Mouse (Mus musculus) forebrain, embryonic 11.5 days (tissue): ENCODE measurements at regions not wholly inside any gene's neighbourhood (a gene's known extent, or its start where the extent isn't known, plus 50 kb on each side); places are given as distances from the start of the nearest gene placed in this dataset.

Experiments
- ATAC-seq: fragments of 200-750 bp; cut with Nextera tagmentation; replicated peaks from 2 replicates; pipeline ENCODE4 v1.8.0; 2017; ENCODE audit warnings: moderate TSS enrichment; ENCODE audit not compliant: low FRiP score
- DNase-seq: peaks from one replicate; pipeline ENCODE4 v3.0.0-alpha.2; 2017; ENCODE audit warnings: low spot score
- H3K27ac ChIP-seq: fragments of 300-500 bp; sonication (generic); 2 replicates; pipeline ENCODE4 v1.5.1; 2014; ENCODE audit warnings: low read depth, low read length
- H3K27me3 ChIP-seq: fragments of 300-500 bp; sonication (generic); 2 replicates; pipeline ENCODE4 v1.6.1; 2014; ENCODE audit warnings: mild to moderate bottlenecking, low read length, mixed read lengths; ENCODE audit not compliant: control insufficient read depth, insufficient read depth
- H3K36me3 ChIP-seq: fragments of 300-500 bp; sonication (generic); 2 replicates; pipeline ENCODE4 v1.6.1; 2014; ENCODE audit warnings: mild to moderate bottlenecking, low read length, moderate library complexity, mixed read lengths; ENCODE audit not compliant: control insufficient read depth, insufficient read depth
- H3K4me1 ChIP-seq: fragments of 300-500 bp; sonication (generic); replicated peaks from 2 replicates; pipeline ENCODE4 v1.6.1; 2014; ENCODE audit warnings: low read length, mixed read lengths; ENCODE audit not compliant: control insufficient read depth, insufficient read depth
- H3K4me2 ChIP-seq: fragments of 300-500 bp; sonication (generic); 2 replicates; pipeline ENCODE4 v1.6.1; 2014; ENCODE audit warnings: low read depth, mild to moderate bottlenecking, low read length, moderate library complexity, mixed read lengths; ENCODE audit not compliant: severe bottlenecking
- H3K4me3 ChIP-seq: fragments of 300-500 bp; sonication (generic); 2 replicates; pipeline ENCODE4 v1.5.1; 2014; ENCODE audit warnings: low read depth, low read length
- H3K9ac ChIP-seq: fragments of 300-500 bp; sonication (generic); 2 replicates; pipeline ENCODE4 v1.6.1; 2014; ENCODE audit warnings: low read length
- H3K9me3 ChIP-seq: fragments of 300-500 bp; sonication (generic); 2 replicates; pipeline ENCODE4 v1.6.1; 2016; ENCODE audit warnings: low read length, mixed read lengths; ENCODE audit not compliant: control insufficient read depth
- WGBS: fragments of 180-500 bp; shearing (Covaris S2); extraction: QIAGEN DNeasy Blood & Tissue Kit; methylation state at CpG from one replicate; pipeline ENCODE4 v1.1.7; 2014; 5-methylcytosine and 5-hydroxymethylcytosine counted together

DNA sequence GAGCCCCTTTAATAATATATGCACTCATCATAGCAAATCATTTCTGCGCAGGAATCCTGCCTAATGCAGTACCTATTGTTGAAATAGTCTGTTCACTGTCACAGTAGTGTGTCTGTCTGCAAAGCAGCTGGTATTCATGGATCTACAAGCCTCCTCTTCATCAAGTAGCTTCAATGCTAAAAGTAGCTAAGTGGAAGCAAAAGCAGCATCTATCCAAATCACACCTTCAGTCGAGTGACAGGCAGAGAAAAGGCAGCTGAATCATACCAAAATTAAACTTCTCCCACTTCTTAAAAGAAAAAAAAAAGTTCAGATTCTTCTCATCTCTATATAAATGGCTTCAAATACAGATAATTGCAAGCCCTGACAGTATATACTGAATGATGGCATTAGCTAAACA, 96.2 kb upstream of the Setmar start:
- ATAC-seq (no peak), DNase-seq (no peak)
- Histone ChIP-seq H3K4me3 (no peak overlapping the region), H3K27me3 (no peaks in the 10 kb centered on the region), H3K9me3 (no peaks in the 10 kb centered on the region), H3K36me3 (no peaks in the 10 kb centered on the region), H3K4me1 (no peaks in the 10 kb centered on the region), H3K9ac (no peak overlapping the region), H3K4me2 (no peak overlapping the region), H3K27ac (no peak overlapping the region)
- 80% methylated on average over 2 of the region's 2 CpGs for WGBS

DNA sequence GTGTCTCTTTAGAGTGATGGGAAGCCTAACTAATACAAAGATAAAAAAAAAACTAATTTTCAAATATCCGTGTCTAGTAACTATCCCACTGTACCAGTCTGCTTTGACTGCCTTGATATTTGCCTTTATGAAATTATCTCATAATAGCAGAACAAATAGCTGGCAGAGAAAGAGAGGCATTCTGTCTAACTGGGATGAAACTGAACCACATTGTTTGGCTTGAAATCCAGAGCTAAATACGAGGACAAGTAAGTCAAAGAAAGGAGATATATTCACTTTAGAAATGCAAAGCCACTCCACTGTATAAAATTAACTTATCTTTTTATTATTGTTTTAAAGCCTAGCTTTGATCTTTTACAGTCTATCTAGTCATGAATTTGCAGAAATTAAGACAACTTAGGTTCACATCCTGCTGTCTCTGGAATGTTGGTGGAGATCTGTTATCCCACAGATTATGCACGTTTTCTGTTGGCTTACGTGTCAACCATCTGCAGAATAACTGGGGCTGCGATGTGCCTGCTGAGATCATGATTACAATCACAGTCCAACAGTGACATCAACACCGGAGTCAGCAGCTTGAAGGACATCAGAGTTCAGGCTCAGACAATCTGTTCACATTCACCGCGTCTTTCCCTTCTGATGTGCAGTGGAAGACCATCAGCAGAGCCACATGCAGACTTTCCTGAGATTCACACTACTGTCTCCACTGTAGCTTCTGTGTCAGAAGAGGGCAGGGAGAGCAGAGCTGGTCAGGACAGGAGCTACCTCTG, 65.7 kb upstream of the Setmar start:
- H3K27me3 ChIP-seq, result no peaks in the 10 kb centered on the region
- 84% methylated on average over 8 of the region's 8 CpGs for WGBS
- no peak overlapping the region for H3K4me3 ChIP-seq
- ATAC-seq (no peak), DNase-seq (no peak)
- no peaks in the 10 kb centered on the region for H3K36me3 ChIP-seq
- no peaks in the 10 kb centered on the region for H3K4me1 ChIP-seq
- H3K9ac ChIP-seq, result no peak overlapping the region
- H3K4me2 ChIP-seq, result no peak overlapping the region
- H3K27ac ChIP-seq, result no peak overlapping the region
- H3K9me3 ChIP-seq, result no peaks in the 10 kb centered on the region

DNA sequence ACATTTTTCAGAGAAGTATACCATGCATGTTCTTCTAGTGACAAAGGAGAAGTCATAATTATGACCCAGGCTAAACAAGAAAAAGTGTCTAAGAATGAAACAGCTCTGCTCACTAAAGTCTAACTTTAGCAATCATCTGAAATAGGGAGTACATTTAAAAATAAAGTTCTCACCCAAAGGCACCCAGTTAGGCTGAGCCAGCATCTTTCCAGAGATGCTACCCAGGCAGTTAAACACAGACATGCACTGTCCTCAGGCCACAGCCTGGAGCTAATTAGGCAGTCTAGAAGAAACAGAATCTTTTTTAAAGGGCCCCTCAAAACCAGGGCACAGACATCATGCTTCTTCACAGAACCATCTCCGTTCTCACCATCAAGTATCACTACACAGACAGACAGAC, 61.6 kb upstream of the Setmar start:
- Histone ChIP-seq H3K27ac (no peak overlapping the region), H3K4me3 (no peak overlapping the region), H3K9ac (no peak overlapping the region), H3K36me3 (no peaks in the 10 kb centered on the region), H3K4me1 (no peaks in the 10 kb centered on the region), H3K27me3 (no peaks in the 10 kb centered on the region), H3K9me3 (no peaks in the 10 kb centered on the region), H3K4me2 (no peak overlapping the region)
- ATAC-seq, result no peak
- 67% methylated on average over 1 of the region's 1 CpGs for WGBS
- no peak for DNase-seq

DNA sequence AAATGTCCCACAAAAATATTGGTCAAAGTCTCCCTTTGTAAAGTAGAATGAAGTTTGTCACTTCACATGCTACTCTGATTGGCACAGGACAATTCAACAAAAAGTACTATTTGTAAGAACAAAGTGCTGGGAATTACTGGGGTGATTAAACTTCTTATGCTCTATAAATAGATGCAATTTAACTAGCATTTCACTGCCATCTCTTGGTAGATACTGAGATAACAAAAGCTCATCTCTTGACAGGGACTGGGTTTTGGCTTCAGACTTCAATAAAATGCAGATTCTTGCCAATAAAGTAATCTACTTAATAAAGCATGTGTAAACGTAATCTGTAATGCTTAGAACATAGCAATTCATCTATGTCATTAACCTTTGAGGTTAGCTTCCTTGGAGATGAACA, 56.5 kb upstream of the Setmar start:
- no peak overlapping the region for H3K27ac ChIP-seq
- H3K27me3 ChIP-seq, result no peaks in the 10 kb centered on the region
- H3K4me2 ChIP-seq, result no peak overlapping the region
- no peak overlapping the region for H3K4me3 ChIP-seq
- no peaks in the 10 kb centered on the region for H3K9me3 ChIP-seq
- no peaks in the 10 kb centered on the region for H3K36me3 ChIP-seq
- no peaks in the 10 kb centered on the region for H3K4me1 ChIP-seq
- no peak for ATAC-seq
- WGBS, result 56% methylated on average over 1 of the region's 1 CpGs
- DNase-seq, result no peak
- H3K9ac ChIP-seq, result no peak overlapping the region
